Mouse (Mus musculus): ENCODE measurements around the gene Tekt5.

The Tekt5 gene

DNA sequence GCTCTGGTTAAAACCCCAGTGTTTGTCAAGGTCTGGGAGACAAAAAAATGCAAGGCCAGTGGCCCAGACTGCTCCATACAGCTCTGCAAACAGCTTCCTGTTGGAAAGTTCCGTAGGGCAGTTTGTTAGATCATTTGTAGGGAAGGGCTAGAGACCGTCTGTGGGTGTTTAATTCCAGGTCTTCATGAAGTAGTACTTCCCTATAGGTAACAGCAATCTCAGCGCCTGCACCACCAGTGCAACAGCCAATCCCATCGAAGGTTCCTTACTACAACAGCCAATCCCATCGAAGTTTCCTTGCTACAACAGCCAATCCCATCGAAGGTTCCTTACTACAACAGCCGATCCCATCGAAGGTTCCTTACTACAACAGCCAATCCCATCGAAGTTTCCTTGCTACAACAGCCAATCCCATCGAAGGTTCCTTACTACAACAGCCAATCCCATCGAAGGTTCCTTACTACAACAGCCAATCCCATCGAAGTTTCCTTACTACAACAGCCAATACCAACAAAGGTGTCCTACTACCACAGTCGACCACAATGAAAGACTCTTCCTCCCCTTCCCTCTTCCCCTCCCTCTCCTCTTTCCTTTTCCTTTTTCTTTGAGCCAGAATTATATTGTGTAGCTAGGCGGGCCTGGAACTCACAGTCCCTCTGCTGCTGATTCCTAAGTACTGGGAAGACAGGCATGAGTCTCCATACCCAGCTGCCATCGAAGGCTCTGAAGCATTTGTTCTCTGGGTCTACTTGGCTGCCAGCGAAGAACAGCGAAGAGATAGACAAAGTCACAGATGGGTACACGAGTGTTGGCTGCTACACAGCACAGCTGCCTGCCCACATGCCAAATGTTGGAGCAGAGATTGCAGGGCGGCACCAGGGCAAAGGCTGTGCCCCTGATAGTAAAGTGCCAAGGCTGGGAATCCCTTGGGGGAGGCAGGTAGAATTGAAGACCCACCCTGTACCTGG is 58.6 kb downstream of the Tekt5 start:
- DNase-seq (ENCODE audit: low spot score in 2 of 2): no peak

DNA sequence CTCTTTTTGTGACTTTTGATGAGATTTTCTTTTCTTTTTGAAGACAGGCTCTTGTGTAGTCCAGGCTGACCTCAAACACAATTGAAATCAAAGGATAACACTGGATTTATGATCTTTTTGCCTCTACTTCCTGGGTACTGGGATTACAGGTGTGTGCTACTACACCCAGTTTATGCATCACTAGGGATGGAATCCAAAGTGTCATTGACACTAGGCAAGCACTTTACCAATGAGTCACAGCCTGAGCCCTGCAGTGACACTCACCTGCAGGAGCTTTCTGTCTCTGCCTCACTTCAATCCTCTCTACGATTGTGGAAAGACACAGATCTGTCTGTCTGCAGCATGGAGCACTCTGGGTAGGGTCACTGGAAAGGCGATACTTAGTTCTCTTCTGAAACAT is 59.3 kb downstream of the Tekt5 start:
- no peak for DNase-seq (ENCODE audit: low spot score in 2 of 2)

DNA sequence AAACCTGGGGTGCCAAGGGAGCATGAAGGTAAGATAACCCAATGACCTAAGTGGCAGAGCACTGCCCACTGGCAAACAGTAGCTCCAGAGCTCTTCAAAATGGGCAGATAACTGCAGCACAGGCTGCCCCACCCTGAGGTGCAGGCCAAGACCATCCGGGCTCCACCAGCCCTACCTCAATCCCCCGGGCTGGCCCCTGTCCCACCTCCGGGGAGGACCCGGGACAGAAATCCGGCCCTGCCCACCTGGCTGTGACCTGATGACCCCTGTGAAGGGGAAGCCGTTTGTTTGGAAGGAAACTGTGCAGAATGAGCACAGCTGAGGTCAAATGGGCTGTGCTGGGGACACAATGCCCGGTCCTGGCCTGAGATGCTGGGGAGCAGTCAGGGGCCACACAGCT is 62.6 kb downstream of the Tekt5 start:
- DNase-seq (ENCODE audit: low spot score in 2 of 2): no peak

DNA sequence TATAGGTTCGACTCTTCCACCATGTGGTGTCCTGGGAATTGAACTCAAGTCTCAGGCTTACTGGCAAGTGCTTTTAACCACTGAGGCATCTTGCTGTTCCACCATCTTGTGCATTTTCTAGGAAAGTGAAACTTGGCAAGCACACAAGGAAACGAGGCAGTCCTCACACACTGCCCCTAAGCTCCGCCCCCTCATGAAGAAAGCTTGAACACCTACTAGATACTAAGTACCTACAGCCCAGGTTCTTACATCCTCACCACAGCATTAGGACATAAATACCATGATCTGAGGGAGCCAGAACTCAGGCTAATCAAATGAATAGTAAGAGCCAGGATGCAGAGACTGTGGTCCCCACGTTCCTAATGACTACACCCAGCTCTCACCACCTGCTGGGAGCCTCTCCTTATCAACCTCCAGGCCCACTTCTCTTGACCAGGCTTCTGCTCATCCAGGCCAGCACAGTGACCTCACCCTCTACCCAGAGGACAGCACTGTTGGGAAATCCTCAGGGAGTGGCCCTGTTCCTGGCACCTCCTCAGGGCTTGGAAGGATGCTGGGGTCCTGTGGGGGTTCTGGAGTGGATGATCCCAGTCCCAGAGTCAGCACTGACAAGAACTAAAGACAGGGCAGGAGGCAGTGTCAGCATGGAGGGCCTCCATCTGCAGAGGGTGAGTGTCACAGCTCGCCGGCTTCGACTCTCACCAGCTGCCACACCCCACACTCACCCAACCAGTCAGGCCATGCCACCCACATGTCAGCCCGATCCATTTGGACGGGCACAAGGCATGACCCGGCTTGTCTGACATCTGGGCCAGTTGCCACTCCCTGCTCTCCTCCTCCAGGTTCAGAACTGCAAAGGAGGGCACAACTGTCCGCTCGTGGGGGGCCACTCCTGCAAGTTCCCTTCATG is 64.4 kb downstream of the Tekt5 start:
- DNase-seq (ENCODE audit: low spot score in 2 of 2): no peak

DNA sequence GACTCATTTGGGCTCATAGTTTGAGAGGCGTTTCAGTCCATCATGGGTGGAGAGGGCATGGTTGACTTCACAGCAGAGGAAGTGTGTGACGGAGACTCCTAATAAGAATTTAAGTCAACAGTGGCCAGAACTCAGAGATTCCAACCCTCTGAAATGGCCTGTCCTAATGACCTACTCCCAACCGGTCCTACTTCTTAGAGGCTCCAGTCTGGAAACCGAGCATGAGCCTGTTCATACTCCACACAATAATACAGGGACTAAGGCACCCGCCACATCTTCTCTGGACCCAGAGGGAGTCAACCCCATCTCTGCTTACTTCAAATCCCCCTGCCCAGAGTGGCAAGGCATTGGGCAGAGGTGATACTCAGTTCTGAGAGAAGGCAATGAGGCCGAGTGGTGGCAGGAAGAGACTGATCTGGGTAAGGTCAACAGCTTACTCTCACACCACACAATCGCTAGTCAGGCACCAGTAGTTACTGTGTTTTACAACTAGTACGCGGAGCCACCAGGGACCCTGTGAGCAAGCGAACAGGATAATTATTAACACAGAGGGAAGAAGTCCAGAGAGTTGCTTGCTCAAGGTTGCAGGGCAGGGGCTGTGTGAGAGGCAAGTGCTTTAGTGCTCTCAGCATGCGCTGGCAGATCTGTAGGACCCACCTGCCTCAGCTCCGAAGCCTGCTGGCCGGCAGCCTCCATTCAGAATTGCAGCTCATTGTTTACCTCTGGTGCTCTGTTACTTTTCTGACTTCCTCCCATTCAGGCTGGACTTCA is 67.5 kb downstream of the Tekt5 start:
- no peak for DNase-seq (ENCODE audit: low spot score in 2 of 2)

DNA sequence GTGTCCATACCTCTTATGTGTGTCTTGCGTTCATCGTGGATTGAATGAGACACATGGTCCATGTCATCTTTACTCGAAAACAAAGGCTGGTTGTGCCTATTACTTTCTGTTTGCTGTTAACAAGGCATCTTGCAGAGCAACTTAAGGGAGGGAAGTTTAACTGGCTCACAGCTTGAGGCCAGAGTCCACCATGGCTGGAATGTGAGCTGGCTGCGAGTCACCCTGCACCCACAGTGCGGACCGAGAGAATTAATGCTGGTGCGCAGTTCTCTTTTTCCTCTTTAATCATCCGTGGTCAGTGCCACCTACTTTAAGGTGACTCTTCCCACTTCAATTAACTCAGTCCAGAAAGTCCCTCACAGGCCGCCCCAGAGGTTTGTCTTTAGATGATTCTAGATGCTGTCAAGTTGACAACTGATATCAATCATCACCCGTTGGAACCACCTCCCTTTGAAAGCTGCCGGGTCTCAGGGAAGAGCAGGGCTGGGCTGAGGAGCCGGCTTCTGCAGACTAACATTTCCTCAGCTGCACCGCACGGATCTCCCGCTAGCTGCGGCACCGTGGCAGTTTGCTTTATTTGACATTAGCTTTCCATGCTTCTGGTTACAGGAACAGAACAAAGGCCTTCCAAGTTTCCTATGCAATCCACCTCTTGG is 75.2 kb downstream of the Tekt5 start:
- no peak for DNase-seq (ENCODE audit: low spot score in 2 of 2)

DNA sequence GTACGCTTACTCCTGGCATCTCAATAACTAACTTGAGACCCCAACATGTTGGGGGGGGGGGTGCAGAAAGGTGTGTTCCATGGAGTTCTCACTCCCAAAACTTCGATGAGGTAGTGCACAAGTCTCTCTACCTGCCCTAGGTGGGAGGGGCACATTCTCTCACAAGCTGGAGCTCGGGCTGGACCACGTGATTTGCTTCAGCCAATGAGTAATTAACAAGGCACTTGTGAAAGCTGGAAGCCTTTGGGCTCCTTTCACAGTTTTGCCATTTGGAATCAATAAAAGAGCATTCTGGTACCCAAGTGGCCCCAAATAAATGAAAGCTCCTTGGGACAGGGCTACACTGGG is 78.1 kb downstream of the Tekt5 start:
- DNase-seq (ENCODE audit: low spot score in 2 of 2): no peak

DNA sequence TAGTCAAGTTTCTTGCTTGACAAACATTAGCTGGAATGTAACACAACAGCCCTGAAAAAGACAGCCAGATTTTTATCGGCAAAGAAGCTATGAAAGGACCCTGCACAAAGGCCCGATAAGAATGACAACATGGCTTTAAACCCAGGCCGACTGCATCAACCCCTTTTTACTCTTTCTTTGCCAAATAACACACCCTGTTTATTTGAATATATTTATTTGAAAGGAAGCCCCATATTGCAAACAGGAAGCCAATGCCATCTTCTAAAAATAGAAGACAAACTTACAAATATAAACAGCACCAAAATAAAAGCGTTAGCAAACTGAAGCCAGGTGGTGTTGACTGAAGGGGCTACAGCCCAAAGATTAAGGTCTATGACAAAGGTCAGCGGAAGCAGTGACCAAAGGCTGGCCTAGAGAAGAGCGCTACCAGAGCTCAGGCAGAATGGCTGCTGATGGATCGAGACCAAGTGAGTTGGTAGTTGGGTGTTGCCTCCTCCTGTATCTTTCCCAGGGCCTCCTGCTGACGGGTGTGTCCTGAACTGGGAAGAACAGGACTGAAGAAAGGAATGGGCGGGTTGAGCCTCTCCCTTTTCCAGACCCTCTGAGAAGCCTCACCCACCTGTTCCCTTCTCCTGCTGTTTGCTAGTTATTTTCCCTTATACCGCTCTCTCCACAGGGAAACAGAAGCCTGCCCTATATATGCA is 78.6 kb downstream of the Tekt5 start:
- DNase-seq (ENCODE audit: low spot score in 2 of 2): no peak

DNA sequence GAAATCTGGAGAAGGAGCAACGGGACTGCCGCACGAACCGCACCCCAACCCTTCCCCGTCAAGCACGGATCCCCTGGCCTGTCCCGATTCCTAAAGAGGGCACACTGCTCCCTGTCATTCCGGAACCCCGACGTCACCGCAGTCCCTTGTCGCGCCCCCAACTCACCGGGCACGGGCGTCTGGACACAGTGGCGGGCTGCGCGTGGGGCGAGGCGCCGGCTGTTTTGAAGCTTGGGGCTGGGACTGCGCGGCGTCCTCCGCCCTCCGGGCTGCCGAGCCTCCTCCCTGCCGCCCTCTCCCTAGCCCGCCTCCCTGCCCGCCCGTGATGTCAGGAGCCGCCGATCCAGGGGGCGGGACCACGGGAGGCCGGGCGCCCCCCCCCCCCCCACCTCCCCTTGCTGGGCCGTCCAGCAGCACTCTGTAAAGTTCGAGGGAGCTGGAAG is 81.6 kb downstream of the Tekt5 start, which contains the start of gene Emp2:
Gene Emp2 (minus strand): TSS at position 323 of the 443 bp plus-strand sequence.
- no peak for DNase-seq (ENCODE audit: low spot score in 2 of 2)

DNA sequence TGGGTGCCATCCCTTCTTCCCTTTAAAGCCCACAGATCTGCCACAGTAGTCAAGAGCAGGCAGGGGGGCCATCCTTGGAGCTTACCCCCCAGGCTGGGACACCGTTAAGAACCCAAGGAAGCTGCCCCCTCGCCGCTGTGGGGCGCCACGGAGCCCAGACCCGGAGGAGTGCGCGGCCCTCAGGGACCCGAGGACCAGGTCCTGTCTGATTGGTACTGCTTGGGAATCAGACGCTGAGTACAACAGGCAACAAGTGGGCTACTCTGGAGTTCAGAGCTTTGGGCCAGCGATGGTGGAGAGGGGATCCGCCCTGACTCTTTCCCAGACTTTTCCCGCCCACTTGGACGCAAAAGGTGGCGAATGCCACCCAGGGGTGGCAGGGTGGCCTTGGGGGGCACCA is 82.1 kb downstream of the Tekt5 start:
- no peak for DNase-seq (ENCODE audit: low spot score in 2 of 2)

DNA sequence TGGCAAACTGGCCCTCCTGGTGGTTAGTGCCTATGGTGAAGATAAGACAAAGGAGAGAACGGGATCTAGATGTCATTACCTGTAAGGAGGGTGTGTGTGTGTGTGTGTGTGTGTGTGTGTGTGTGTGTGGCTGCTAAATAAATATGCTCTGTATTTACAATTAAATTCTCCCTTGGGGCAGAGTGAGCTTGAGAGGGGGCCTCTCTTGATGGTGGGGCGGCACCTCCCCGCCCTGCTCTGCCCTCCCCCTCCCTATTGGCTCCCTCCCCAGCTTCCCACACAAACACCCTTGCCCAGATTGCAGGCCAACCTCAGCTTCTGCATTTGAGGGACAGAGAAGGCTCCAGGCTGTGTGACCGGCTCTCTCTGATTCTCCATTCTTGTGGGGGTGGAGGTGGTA is 83.3 kb downstream of the Tekt5 start:
- no peak for DNase-seq (ENCODE audit: low spot score in 2 of 2)

DNA sequence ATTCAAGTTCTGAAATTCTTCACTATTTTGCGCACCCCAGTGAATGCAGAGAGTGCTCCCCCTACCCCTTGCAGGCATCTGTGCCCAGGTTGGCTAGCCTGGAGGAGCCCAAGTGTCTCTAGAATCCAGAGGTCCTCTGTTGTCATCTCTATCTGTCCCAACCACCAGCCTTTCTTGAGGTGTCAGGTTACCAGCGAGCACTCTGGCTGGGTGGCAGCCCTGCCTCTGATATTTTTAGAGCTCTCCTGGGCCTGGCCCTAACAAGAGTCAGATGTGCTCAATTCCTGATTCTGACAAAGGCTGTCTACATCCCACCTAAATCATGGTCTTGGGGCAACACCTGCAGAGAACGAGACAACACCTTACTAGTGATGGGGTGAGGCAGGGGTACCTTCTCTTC is 84.2 kb downstream of the Tekt5 start:
- DNase-seq (ENCODE audit: low spot score in 2 of 2): no peak

DNA sequence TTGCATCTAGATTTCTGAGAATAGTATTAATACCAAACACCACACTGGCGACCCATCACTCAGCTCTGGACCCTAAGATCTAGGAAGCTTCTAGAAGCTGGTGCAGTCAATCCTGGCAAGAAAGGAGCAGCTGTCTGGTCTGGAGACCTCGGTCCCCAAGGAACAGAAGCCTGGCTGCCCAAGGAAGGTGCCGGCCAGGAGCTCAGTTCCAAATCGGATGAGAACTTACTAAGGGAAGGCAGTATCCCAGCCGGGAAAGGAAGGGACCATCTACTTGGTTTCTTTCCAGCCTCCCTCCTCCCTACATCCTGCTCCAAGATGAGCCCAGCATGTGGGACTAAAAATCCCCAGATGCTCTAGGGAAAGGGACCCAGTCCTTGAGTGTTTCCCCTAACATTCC is 84.8 kb downstream of the Tekt5 start:
- no peak for DNase-seq (ENCODE audit: low spot score in 2 of 2)
